8 mouse cellular contexts compared by ENCODE assay signal in the genomic region with DNA sequence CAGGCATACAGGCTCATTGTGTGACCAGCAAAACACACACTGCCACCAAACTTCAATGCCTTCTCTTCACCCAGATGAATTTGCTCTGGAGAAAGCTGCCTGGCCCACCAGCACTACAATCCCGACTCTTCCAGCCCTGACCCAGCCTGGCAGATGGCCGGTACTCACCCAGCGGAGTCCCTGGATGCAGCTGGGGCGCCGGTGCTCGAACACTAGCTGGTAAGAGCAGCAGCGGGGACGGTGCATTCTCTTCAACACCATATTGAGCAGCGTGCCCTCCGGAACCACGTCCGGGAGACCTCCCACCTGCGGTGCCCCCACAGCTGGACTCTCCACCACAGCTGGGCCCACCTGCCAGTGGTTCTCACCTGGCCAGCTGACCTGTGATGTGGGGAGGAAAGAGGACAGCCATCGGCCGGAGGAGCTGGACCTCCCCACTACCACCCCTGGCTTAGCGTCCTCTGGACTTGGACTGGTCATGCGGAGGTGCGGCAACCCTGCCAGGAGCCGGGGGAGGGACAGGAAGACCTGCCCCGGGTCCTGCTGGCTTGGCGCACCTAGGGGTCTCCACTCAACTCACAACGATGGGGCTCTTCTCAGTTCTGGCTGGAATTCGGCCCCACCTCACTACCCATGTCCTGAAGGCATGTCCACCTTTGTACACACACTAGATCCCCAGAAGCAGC. TPM values are rescaled to one million over a fixed set of nuclear protein-coding genes. Genes with fewer than 3 reads are reported as not detected.
A peak's percentile ranks its signal among the peaks of the same experiment; 100 is the strongest.
DNase-seq lines count a peak whose midpoint lies in the region; ATAC-seq lines count a peak whose summit lies in the region.

No protein-coding gene starts in this region.

- WGBS in hindbrain, embryonic 10.5 days: 5% methylated on average over 23 of the region's 23 CpGs
- 12% methylated on average over 23 of the region's 23 CpGs for WGBS in limb, embryonic 12.5 days
- WGBS in neural tube, embryonic 15.5 days: 6% methylated on average over 23 of the region's 23 CpGs

- peaks cover 87% of the 10 kb centered on the region for H3K27me3 ChIP-seq in hindbrain, embryonic 10.5 days (ENCODE audit: insufficient read depth, poor library complexity, severe bottlenecking)
- H3K27me3 ChIP-seq in limb, embryonic 12.5 days: peaks cover 36% of the 10 kb centered on the region
- H3K27me3 ChIP-seq in neural tube, embryonic 15.5 days (replicated peaks): peaks cover 11% of the 10 kb centered on the region

- H3K9ac ChIP-seq in limb, embryonic 12.5 days (replicated peaks): peak overlapping the region; percentile 75; the same call in 1 of the 2 replicates
- H3K9ac ChIP-seq in neural tube, embryonic 15.5 days (replicated peaks): peak overlapping the region; percentile 46

- peak overlapping the region; percentile 78 for H3K4me2 ChIP-seq in limb, embryonic 12.5 days
- H3K4me2 ChIP-seq in neural tube, embryonic 15.5 days: peak overlapping the region; percentile 90

- peak; percentile 46 for DNase-seq in adrenal gland, postnatal 14 days
- DNase-seq in adrenal gland, adult 18-20 months (ENCODE audit: low spot score in 2 of 2): no peak
- peak; percentile 45 for DNase-seq in A20 (ENCODE audit: low read depth, low spot score)
- peak; percentile 45 for DNase-seq in hindbrain, embryonic 10.5 days (ENCODE audit: low spot score)
- DNase-seq in left cerebral cortex, adult 11 months (ENCODE audit: low spot score): no peak
- DNase-seq in cerebellum, adult 9-10 months: no peak

- peak overlapping the region; percentile 72 for H3K27ac ChIP-seq in hindbrain, embryonic 10.5 days
- no peak overlapping the region for H3K27ac ChIP-seq in limb, embryonic 12.5 days
- H3K27ac ChIP-seq in neural tube, embryonic 15.5 days (replicated peaks): peak overlapping the region; percentile 72

- H3K4me1 ChIP-seq in hindbrain, embryonic 10.5 days (replicated peaks): peaks cover 63% of the 10 kb centered on the region
- peaks cover 53% of the 10 kb centered on the region for H3K4me1 ChIP-seq in limb, embryonic 12.5 days (replicated peaks)
- peaks cover 45% of the 10 kb centered on the region for H3K4me1 ChIP-seq in neural tube, embryonic 15.5 days

- peak overlapping the region; percentile 59 for H3K4me3 ChIP-seq in hindbrain, embryonic 10.5 days
- H3K4me3 ChIP-seq in limb, embryonic 12.5 days (replicated peaks): peak overlapping the region; percentile 43
- peak overlapping the region; percentile 46 for H3K4me3 ChIP-seq in neural tube, embryonic 15.5 days (replicated peaks)

- H3K36me3 ChIP-seq in hindbrain, embryonic 10.5 days: no peaks in the 10 kb centered on the region
- no peaks in the 10 kb centered on the region for H3K36me3 ChIP-seq in limb, embryonic 12.5 days
- H3K36me3 ChIP-seq in neural tube, embryonic 15.5 days: no peaks in the 10 kb centered on the region

- ATAC-seq in limb, embryonic 12.5 days (ENCODE audit: insufficient number of reproducible peaks, insufficient read depth, low FRiP score, low TSS enrichment, low read depth): no peak
- ATAC-seq in neural tube, embryonic 15.5 days (ENCODE audit: low FRiP score): 0 out of 2 replicates have a peak, but pooled peaks have one; percentile 9

- H3K9me3 ChIP-seq in hindbrain, embryonic 10.5 days: no peaks in the 10 kb centered on the region
- H3K9me3 ChIP-seq in limb, embryonic 12.5 days: no peaks in the 10 kb centered on the region
- H3K9me3 ChIP-seq in neural tube, embryonic 15.5 days (replicated peaks): no peaks in the 10 kb centered on the region

RNA-seq across cellular contexts. Expression of gene Rapgef3, which starts 1.0 kb away (rescaled TPM):
- total RNA-seq in adrenal gland, postnatal 14 days (2021): 22.2 and 24.9 TPM in 2 replicates
- 10 to 100 TPM; 13.2 to 25.2 TPM for total RNA-seq in adrenal gland, adult 18-20 months (2021)
- polyA plus RNA-seq in hindbrain, embryonic 10.5 days (2016; fragmentation: Nextera tagmentation; extraction: Ambion mirVana): 6.2 and 6.7 TPM in 2 replicates
- 10.1 and 11.1 TPM in 2 replicates for polyA plus RNA-seq in limb, embryonic 12.5 days (2016; fragmentation: Nextera tagmentation; extraction: Ambion mirVana)
- polyA plus RNA-seq in neural tube, embryonic 15.5 days (2015; fragmentation: Nextera tagmentation; extraction: Ambion mirVana): 12.5 and 19.5 TPM in 2 replicates

RNA-seq across cellular contexts. Expression of gene Slc48a1, which starts 11.6 kb away (rescaled TPM):
- 68.8 and 76.9 TPM in 2 replicates for total RNA-seq in adrenal gland, postnatal 14 days (2021)
- total RNA-seq in adrenal gland, adult 18-20 months (2021): 100 to 1,000 TPM; 114 to 139 TPM
- 28.8 and 31.3 TPM in 2 replicates for polyA plus RNA-seq in hindbrain, embryonic 10.5 days (2016; fragmentation: Nextera tagmentation; extraction: Ambion mirVana)
- polyA plus RNA-seq in limb, embryonic 12.5 days (2016; fragmentation: Nextera tagmentation; extraction: Ambion mirVana): 34.2 and 36.6 TPM in 2 replicates
- polyA plus RNA-seq in neural tube, embryonic 15.5 days (2015; fragmentation: Nextera tagmentation; extraction: Ambion mirVana): 99.0 and 101 TPM in 2 replicates

RNA-seq across cellular contexts. Expression of gene Endou, which starts 35.6 kb away (rescaled TPM):
- 0.90 and 1.1 TPM in 2 replicates for total RNA-seq in adrenal gland, postnatal 14 days (2021)
- 1 to 10 TPM in 1 of 2 experiments, under 1 TPM in 1; 0.30 to 1.2 TPM for total RNA-seq in adrenal gland, adult 18-20 months (2021)
- 0.07 and 0.08 TPM in 2 replicates for polyA plus RNA-seq in hindbrain, embryonic 10.5 days (2016; fragmentation: Nextera tagmentation; extraction: Ambion mirVana)
- polyA plus RNA-seq in limb, embryonic 12.5 days (2016; fragmentation: Nextera tagmentation; extraction: Ambion mirVana): 0.14 and 0.23 TPM in 2 replicates
- 0.15 and 3.5 TPM in 2 replicates for polyA plus RNA-seq in neural tube, embryonic 15.5 days (2015; fragmentation: Nextera tagmentation; extraction: Ambion mirVana)

Comparison
In these comparisons a context has a peak if more than half of its experiments do, and no peak if none do; other contexts are left out.
1. DNase-seq: peak in adrenal gland, postnatal 14 days (single experiment), A20 (single experiment) and hindbrain, embryonic 10.5 days (single experiment); none in adrenal gland, adult 18-20 months (0 of 2), left cerebral cortex, adult 11 months (single experiment) and cerebellum, adult 9-10 months (single experiment).
2. Peak in every context shown above with its lines, with median percentiles within 50 percentile points of each other: H3K4me3 ChIP-seq.